Mouse (Mus musculus): ENCODE results near the gene Utrn. TPM values are rescaled to one million over a fixed set of nuclear protein-coding genes. Genes with fewer than 3 reads are reported as not detected.
A peak's percentile ranks its signal among the peaks of the same experiment; 100 is the strongest.

Utrn gene
- polyA plus RNA-seq, 1 experiment from 2014 or later: 27.5 TPM

DNA sequence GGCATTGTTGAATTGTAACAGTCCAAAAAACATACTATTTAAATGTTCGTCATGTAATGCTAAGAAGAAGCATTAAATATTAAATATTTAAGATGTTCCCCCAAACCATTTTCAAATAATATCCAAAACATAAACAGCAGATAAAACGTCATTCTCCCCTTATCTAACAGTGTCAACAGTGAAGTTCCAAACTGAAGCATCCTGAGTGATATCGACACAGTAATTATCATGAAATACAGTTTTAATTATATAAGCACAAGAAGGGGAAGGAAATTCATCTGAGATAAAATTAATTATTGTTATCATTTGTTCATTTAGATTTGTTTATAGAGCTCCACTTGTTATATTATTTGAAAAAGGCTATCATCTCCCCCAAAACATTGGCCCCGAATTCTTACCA, 425.0 kb downstream of the Utrn start:
- Histone ChIP-seq H3K27ac (replicated peaks) (no peak overlapping the region), H3K4me2 (no peak overlapping the region), H3K9ac (replicated peaks) (no peak overlapping the region), H3K27me3 (replicated peaks) (no peaks in the 10 kb centered on the region), H3K4me3 (replicated peaks) (no peak overlapping the region), H3K36me3 (peaks cover 5% of the 10 kb centered on the region), H3K9me3 (replicated peaks) (no peaks in the 10 kb centered on the region), H3K4me1 (no peaks in the 10 kb centered on the region)
- no peak for ATAC-seq (ENCODE audit: low FRiP score)
- WGBS: 83% methylated on average over 4 of the region's 4 CpGs

DNA sequence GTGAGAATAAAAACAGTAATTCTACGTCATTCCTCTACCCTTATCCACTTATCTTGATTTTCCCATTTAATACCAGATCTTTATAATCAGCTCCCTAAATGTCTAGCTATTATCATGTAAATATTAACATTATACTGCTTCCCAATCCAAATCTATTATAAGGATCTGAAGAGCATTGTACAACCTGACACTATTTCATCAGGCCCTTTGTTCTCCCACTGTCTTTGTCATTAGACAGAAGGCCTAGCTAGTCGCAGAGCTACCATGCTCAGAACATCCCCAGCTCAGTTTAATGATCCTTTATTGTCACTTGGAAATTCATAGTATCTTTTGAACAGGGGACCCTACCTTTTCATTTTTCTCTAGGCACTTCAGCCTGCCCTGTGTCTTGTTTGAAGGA, 436.0 kb downstream of the Utrn start:
- no peaks in the 10 kb centered on the region for H3K9me3 ChIP-seq (replicated peaks)
- H3K27ac ChIP-seq (replicated peaks): no peak overlapping the region
- ATAC-seq (ENCODE audit: low FRiP score): no peak
- H3K36me3 ChIP-seq: no peaks in the 10 kb centered on the region
- H3K4me3 ChIP-seq (replicated peaks): no peak overlapping the region
- H3K27me3 ChIP-seq (replicated peaks): no peaks in the 10 kb centered on the region
- WGBS: 68% methylated on average over 2 of the region's 2 CpGs
- no peaks in the 10 kb centered on the region for H3K4me1 ChIP-seq
- no peak overlapping the region for H3K9ac ChIP-seq (replicated peaks)
- H3K4me2 ChIP-seq: no peak overlapping the region

DNA sequence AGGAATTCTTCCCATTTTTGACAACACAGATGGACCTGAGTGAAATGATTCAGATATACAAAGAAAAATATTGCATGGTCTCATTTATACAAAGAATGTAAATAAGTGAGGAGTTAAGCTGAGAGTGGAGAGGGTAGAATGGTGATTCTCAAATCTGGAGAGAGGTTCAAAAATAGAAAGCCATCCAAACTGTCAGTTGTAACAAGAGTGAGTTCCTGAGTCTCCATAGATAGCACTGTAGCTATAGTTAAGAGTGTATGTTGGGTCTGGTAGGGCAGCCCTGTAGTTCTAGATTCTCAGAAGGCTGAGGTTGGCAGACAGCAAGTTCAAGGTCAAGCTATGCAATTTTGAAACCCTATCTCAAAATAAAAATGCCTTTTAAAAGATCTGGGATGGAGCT, 438.8 kb downstream of the Utrn start:
- Histone ChIP-seq H3K4me3 (replicated peaks) (no peak overlapping the region), H3K4me2 (no peak overlapping the region), H3K27ac (replicated peaks) (no peak overlapping the region), H3K9me3 (replicated peaks) (no peaks in the 10 kb centered on the region), H3K27me3 (replicated peaks) (no peaks in the 10 kb centered on the region), H3K4me1 (no peaks in the 10 kb centered on the region), H3K36me3 (no peaks in the 10 kb centered on the region), H3K9ac (replicated peaks) (no peak overlapping the region)
- ATAC-seq (ENCODE audit: low FRiP score): no peak

GRCm38 (mm10) chr10:12426866-12427265, 442.3 kb downstream of the Utrn start:
- ATAC-seq (ENCODE audit: low FRiP score): peak; percentile 53; the same call in 1 of the 2 replicates
- H3K27me3 ChIP-seq (replicated peaks): no peaks in the 10 kb centered on the region
- H3K4me2 ChIP-seq: no peak overlapping the region
- WGBS: 66% methylated on average over 8 of the region's 8 CpGs
- H3K9ac ChIP-seq (replicated peaks): no peak overlapping the region
- no peak overlapping the region for H3K4me3 ChIP-seq (replicated peaks)
- no peaks in the 10 kb centered on the region for H3K36me3 ChIP-seq
- H3K9me3 ChIP-seq (replicated peaks): no peaks in the 10 kb centered on the region
- H3K4me1 ChIP-seq: no peaks in the 10 kb centered on the region
- no peak overlapping the region for H3K27ac ChIP-seq (replicated peaks)

DNA sequence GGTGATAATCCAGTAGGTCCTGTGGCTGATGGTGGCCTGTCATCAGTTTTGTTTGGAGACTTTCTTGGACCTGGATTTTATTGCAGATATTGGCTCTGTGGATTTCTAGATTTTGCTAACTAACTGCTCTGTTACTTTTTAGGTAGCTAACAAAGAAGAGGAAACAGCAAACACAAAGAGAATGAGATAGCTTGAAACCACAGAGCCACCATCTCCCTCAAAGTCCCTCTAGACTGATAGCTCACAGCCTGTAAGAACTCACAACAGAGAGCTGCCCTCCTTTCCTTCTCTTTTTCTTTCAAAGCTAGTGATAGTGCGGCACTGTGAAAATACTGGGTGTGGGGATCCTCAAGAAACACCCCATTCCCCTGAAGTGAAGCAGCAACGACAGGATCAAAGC, 444.2 kb downstream of the Utrn start:
- no peaks in the 10 kb centered on the region for H3K4me1 ChIP-seq
- H3K36me3 ChIP-seq: no peaks in the 10 kb centered on the region
- H3K4me2 ChIP-seq: no peak overlapping the region
- no peak overlapping the region for H3K9ac ChIP-seq (replicated peaks)
- H3K9me3 ChIP-seq (replicated peaks): no peaks in the 10 kb centered on the region
- 87% methylated on average over 2 of the region's 2 CpGs for WGBS
- ATAC-seq (ENCODE audit: low FRiP score): no peak
- no peak overlapping the region for H3K27ac ChIP-seq (replicated peaks)
- no peaks in the 10 kb centered on the region for H3K27me3 ChIP-seq (replicated peaks)
- H3K4me3 ChIP-seq (replicated peaks): no peak overlapping the region

DNA sequence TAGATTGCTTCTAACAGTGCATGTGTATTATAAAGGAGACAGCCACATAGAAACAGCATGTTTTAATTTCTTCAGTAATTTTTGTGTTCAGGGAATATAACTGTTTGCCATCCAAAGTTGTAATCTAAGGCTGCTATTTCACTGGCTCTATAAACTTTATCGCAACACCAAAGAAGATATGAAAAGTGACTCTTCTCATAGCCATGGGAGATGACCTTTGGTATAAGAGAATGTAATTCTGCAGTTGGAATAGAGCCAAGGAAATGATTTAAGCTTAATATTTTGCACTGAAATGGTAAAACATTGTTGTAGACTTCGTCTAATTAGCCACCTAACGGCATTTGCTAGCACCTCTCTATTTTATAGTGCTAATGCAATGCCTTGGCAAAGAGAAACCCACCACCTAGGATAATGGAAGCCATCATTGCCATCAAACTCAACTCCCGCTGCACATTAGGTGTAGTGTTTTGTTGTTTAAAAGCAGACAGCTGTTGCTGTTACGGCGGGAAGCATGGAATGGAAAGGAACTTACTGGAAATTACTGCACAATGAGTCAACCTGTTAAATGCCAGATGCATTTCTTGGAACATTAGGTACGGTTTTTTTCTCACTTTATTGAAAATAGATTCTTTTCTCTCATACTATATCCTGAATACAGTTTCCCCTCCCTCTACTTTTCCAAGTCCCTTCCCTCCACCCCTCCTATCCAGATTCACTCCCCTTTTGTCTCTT, 445.0 kb downstream of the Utrn start:
- Histone ChIP-seq H3K4me1 (no peaks in the 10 kb centered on the region), H3K27ac (replicated peaks) (no peak overlapping the region), H3K36me3 (no peaks in the 10 kb centered on the region), H3K4me3 (replicated peaks) (no peak overlapping the region), H3K27me3 (replicated peaks) (no peaks in the 10 kb centered on the region), H3K9ac (replicated peaks) (no peak overlapping the region), H3K4me2 (no peak overlapping the region), H3K9me3 (replicated peaks) (no peaks in the 10 kb centered on the region)
- no peak for ATAC-seq (ENCODE audit: low FRiP score)
- 82% methylated on average over 7 of the region's 7 CpGs for WGBS

DNA sequence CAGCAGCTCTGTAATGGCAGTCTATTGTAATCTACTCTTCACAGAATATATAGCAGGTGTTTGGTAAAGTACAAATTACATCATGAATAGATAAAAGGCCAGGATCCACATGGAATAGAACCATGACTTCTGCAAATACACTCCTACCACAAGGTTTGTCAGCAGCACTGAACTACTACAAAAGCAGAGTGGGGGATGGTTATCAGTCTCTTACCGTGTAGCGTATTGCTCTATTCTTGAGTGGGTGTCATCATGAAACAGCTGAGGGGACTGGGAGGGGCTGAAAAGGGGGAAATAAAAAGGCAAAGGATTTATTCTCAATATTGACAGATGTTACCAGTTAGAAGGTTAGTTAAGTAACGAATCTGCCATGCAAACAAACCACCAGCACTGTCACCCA, 454.2 kb downstream of the Utrn start:
- Histone ChIP-seq H3K4me2 (no peak overlapping the region), H3K4me1 (no peaks in the 10 kb centered on the region), H3K36me3 (peaks cover 7% of the 10 kb centered on the region; the same call in 1 of the 2 replicates), H3K27ac (replicated peaks) (no peak overlapping the region), H3K9me3 (replicated peaks) (no peaks in the 10 kb centered on the region), H3K27me3 (replicated peaks) (no peaks in the 10 kb centered on the region), H3K4me3 (replicated peaks) (no peak overlapping the region), H3K9ac (replicated peaks) (no peak overlapping the region)
- 88% methylated on average over 3 of the region's 3 CpGs for WGBS
- ATAC-seq (ENCODE audit: low FRiP score): no peak

GRCm38 (mm10) chr10:12406338-12407110, 462.6 kb downstream of the Utrn start:
- no peak overlapping the region for H3K4me3 ChIP-seq (replicated peaks)
- 89% methylated on average over 12 of the region's 12 CpGs for WGBS
- no peak overlapping the region for H3K4me2 ChIP-seq
- H3K27ac ChIP-seq (replicated peaks): no peak overlapping the region
- H3K27me3 ChIP-seq (replicated peaks): no peaks in the 10 kb centered on the region
- no peaks in the 10 kb centered on the region for H3K9me3 ChIP-seq (replicated peaks)
- H3K36me3 ChIP-seq: peaks cover 11% of the 10 kb centered on the region
- ATAC-seq (ENCODE audit: low FRiP score): no peak
- no peak overlapping the region for H3K9ac ChIP-seq (replicated peaks)
- no peaks in the 10 kb centered on the region for H3K4me1 ChIP-seq

DNA sequence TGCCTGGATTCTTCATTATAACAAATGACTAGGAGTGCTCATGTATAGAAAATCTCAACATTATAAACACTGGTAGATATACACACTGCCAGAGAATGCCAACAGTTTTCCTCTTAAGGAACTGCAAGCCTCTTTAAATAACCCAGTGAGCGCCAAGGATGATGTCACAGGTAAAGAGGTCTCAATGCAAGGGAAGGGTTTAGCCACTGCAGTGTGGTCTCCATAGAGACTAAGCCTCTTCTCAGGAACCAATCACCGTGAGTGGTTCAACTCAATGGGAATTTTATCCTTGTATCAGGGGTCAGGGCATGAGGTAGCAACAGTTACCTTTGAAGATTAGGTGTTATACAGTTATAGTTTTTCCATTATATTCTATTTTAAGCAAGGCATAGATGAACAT, 469.7 kb downstream of the Utrn start:
- H3K4me1 ChIP-seq: no peaks in the 10 kb centered on the region
- peaks cover 8% of the 10 kb centered on the region for H3K36me3 ChIP-seq
- ATAC-seq (ENCODE audit: low FRiP score): no peak
- no peak overlapping the region for H3K9ac ChIP-seq (replicated peaks)
- H3K4me3 ChIP-seq (replicated peaks): no peak overlapping the region
- 75% methylated on average over 2 of the region's 2 CpGs for WGBS
- H3K9me3 ChIP-seq (replicated peaks): no peaks in the 10 kb centered on the region
- no peak overlapping the region for H3K27ac ChIP-seq (replicated peaks)
- H3K4me2 ChIP-seq: no peak overlapping the region
- no peaks in the 10 kb centered on the region for H3K27me3 ChIP-seq (replicated peaks)

DNA sequence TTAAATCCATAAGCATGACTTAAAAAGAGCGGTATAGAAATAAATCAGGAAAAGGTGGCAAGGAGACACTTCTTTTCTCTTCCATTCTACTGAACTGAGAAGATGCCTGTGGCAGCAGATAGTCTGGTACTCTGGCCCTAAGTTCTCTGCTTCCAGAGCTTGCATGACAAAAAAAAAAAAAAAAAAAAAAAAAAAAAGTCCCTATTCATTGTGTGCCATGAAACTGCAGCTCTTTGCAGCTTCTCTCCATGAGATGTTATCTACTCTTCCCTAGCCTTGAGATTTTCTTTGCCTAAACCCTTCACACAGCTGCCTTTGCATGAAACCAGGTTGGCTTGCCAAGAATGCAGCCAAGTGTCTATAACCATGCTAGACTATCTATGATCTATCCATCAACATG, 489.0 kb downstream of the Utrn start:
- H3K4me3 ChIP-seq (replicated peaks): no peak overlapping the region
- no peaks in the 10 kb centered on the region for H3K4me1 ChIP-seq
- H3K36me3 ChIP-seq: no peaks in the 10 kb centered on the region
- no peaks in the 10 kb centered on the region for H3K27me3 ChIP-seq (replicated peaks)
- H3K27ac ChIP-seq (replicated peaks): no peak overlapping the region
- no peaks in the 10 kb centered on the region for H3K9me3 ChIP-seq (replicated peaks)
- no peak for ATAC-seq (ENCODE audit: low FRiP score)
- 100% methylated on average over 1 of the region's 1 CpGs for WGBS
- no peak overlapping the region for H3K4me2 ChIP-seq
- H3K9ac ChIP-seq (replicated peaks): no peak overlapping the region

DNA sequence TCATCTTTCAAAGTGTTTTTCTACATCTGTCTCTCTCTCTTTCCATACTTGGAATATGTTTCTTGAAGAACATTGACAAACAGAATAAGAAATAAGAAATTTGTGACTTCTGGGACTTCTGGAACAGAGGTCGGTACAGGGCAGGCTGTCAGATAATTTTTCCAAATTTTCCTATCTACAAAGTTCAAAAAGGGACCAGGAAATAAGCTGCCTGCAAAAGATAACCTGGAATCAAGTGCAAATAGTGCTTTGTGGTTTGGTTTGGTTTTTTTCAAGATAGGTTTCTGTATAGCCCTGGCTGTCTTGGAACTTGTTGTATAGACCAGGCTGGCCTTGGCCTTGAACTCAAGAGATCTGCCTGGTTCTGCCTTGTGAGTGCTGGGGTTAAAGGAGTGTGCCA, 490.0 kb downstream of the Utrn start:
- Histone ChIP-seq H3K9me3 (replicated peaks) (no peaks in the 10 kb centered on the region), H3K36me3 (no peaks in the 10 kb centered on the region)
- 98% methylated on average over 1 of the region's 1 CpGs for WGBS

GRCm38 (mm10) chr10:12377727-12378126, 491.4 kb downstream of the Utrn start:
- ATAC-seq (ENCODE audit: low FRiP score): no peak
- Histone ChIP-seq H3K36me3 (no peaks in the 10 kb centered on the region), H3K4me1 (no peaks in the 10 kb centered on the region), H3K4me2 (no peak overlapping the region), H3K9ac (replicated peaks) (no peak overlapping the region), H3K27me3 (replicated peaks) (no peaks in the 10 kb centered on the region), H3K27ac (replicated peaks) (no peak overlapping the region), H3K9me3 (replicated peaks) (no peaks in the 10 kb centered on the region), H3K4me3 (replicated peaks) (no peak overlapping the region)
- WGBS: 58% methylated on average over 3 of the region's 3 CpGs

More for the DNA sequence above, 490.0 kb downstream of the Utrn start:
- H3K4me2 ChIP-seq: no peak overlapping the region
- no peak overlapping the region for H3K4me3 ChIP-seq (replicated peaks)
- H3K4me1 ChIP-seq: no peaks in the 10 kb centered on the region
- no peak overlapping the region for H3K9ac ChIP-seq (replicated peaks)
- no peak overlapping the region for H3K27ac ChIP-seq (replicated peaks)
- H3K27me3 ChIP-seq (replicated peaks): no peaks in the 10 kb centered on the region
- ATAC-seq (ENCODE audit: low FRiP score): no peak

Data from neural tube, embryonic 15.5 days (tissue).